ENCODE assay signal across 30 mouse cellular contexts in the genomic region with DNA sequence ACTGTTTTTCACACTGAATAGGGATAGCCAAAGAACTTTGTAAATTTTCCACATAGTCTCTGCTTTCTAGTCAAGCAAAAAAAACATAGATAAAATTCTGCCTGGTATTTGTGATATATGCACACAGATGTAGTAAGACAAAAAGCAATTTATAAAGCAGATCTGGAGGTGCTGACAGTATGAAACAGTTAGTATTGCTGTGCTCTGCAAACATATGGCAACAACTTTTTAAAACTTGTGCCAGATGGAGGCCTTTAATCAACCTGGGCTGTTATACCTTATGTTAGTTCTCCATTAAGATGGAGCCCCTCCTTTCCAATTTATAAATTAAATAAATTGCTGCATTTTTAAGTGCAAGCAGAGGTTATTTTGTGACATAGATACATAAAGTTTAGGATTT.
DNase-seq lines count a peak whose midpoint lies in the region; ATAC-seq and TF ChIP-seq lines count a peak whose summit lies in the region.
"Had no signal": no experiment of that assay in that cellular context is flagged by ENCODE, and none has a peak within 500 bp of the region (broad histone marks: within the 10 kb centered on the region; RNA-seq: fewer than 3 reads in every experiment).

No protein-coding gene starts in this region.

- H3K9ac ChIP-seq in forebrain, embryonic 14.5 days (ENCODE audit: low read length) = no peak overlapping the region
- H3K9ac ChIP-seq in forebrain, postnatal 0 days = no peak overlapping the region
- H3K9ac ChIP-seq: hindbrain, embryonic 12.5 days; limb, embryonic 13.5 days; liver, embryonic 12.5 days; liver, postnatal 0 days; midbrain, embryonic 15.5 days had no signal

- DNase-seq in forebrain, embryonic 14.5 days (ENCODE audit: low spot score) = peak; percentile 25
- DNase-seq in forebrain, postnatal 0 days = no peak
- peak; percentile 40 for DNase-seq in brain, embryonic 14.5 days (ENCODE audit: low read depth)
- DNase-seq in limb, embryonic 10.5 days (ENCODE audit: low spot score) = no peak
- DNase-seq in frontal cortex, adult 2 months (ENCODE audit: extremely low spot score in 1 of 2, low spot score in 1 of 2) = no peak
- DNase-seq in cerebellum, adult 8-10 months = no peak
- DNase-seq: adrenal gland, postnatal 10 days; cerebellum, adult 18-20 months; cerebellum, postnatal 14 days; gastrocnemius, postnatal 25 days; heart, adult 11 months; heart, postnatal 36 days; kidney, adult 8-10 months; kidney, postnatal 4 days; liver, postnatal 0 days; lung, postnatal 4 days; right cerebral cortex, postnatal 25 days; spleen, adult 18-20 months; thymus, postnatal 14 days had no signal

- no peaks in the 10 kb centered on the region for H3K4me1 ChIP-seq in forebrain, embryonic 14.5 days (ENCODE audit: control insufficient read depth, insufficient read depth, low read length)
- H3K4me1 ChIP-seq in forebrain, postnatal 0 days (ENCODE audit: insufficient read depth) = no peaks in the 10 kb centered on the region
- H3K4me1 ChIP-seq in limb, embryonic 10.5 days = peaks cover 34% of the 10 kb centered on the region
- H3K4me1 ChIP-seq: hindbrain, embryonic 12.5 days; liver, embryonic 12.5 days; megakaryocyte, embryonic 14.5 days; midbrain, embryonic 15.5 days had no signal

- H3K27me3 ChIP-seq in forebrain, embryonic 14.5 days (replicated peaks; ENCODE audit: control insufficient read depth, insufficient read depth, low read length) = no peaks in the 10 kb centered on the region
- no peaks in the 10 kb centered on the region for H3K27me3 ChIP-seq in forebrain, postnatal 0 days (ENCODE audit: insufficient read depth, low read length)
- no peaks in the 10 kb centered on the region for H3K27me3 ChIP-seq in limb, embryonic 10.5 days (ENCODE audit: low read depth, poor library complexity, severe bottlenecking)
- H3K27me3 ChIP-seq: CH12.LX; hindbrain, embryonic 12.5 days; limb, embryonic 13.5 days; liver, embryonic 12.5 days; megakaryocyte, embryonic 14.5 days; midbrain, embryonic 15.5 days had no signal

- peak; percentile 71 for ATAC-seq in forebrain, embryonic 14.5 days
- no peak for ATAC-seq in forebrain, postnatal 0 days
- ATAC-seq in megakaryocyte-erythroid progenitor cell, adult 5-6 weeks (replicated peaks; ENCODE audit: low FRiP score, low TSS enrichment, poor library complexity, severe bottlenecking) = no peak
- ATAC-seq: hindbrain, postnatal 0 days; intestine, embryonic 16.5 days; liver, embryonic 12.5 days; liver, postnatal 0 days; midbrain, embryonic 15.5 days had no signal

- H3K27ac ChIP-seq in forebrain, embryonic 14.5 days (ENCODE audit: low read depth, low read length) = no peak overlapping the region
- no peak overlapping the region for H3K27ac ChIP-seq in forebrain, postnatal 0 days (ENCODE audit: low read depth, low read length)
- peak overlapping the region; percentile 73; the same call in 1 of the 2 replicates for H3K27ac ChIP-seq in limb, embryonic 10.5 days
- H3K27ac ChIP-seq: hindbrain, embryonic 12.5 days; hindbrain, postnatal 0 days; kidney, postnatal 0 days; limb, embryonic 13.5 days; liver, embryonic 12.5 days; midbrain, embryonic 15.5 days had no signal

- TF ChIP-seq CTCF in forebrain, postnatal 0 days (IDR thresholded peaks at IDR 0.05; ENCODE audit: low read depth) = no peak
- TF ChIP-seq CTCF in brain, embryonic 14.5 days (IDR thresholded peaks at IDR 0.05; ENCODE audit: borderline replicate concordance, extremely low read depth, insufficient read depth, insufficient read length) = no peak

- H3K4me3 ChIP-seq in forebrain, embryonic 14.5 days (ENCODE audit: low read depth, low read length) = no peak overlapping the region
- H3K4me3 ChIP-seq in forebrain, postnatal 0 days (ENCODE audit: low read depth, low read length) = no peak overlapping the region
- no peak overlapping the region for H3K4me3 ChIP-seq in limb, embryonic 10.5 days
- H3K4me3 ChIP-seq: hindbrain, embryonic 12.5 days; limb, embryonic 13.5 days; liver, embryonic 12.5 days; megakaryocyte, embryonic 14.5 days; midbrain, embryonic 15.5 days had no signal

- H3K9me3 ChIP-seq in forebrain, embryonic 14.5 days (replicated peaks; ENCODE audit: control insufficient read depth, low read length) = no peaks in the 10 kb centered on the region
- no peaks in the 10 kb centered on the region for H3K9me3 ChIP-seq in forebrain, postnatal 0 days (ENCODE audit: low read length)
- no peaks in the 10 kb centered on the region; the same call in 1 of the 2 replicates for H3K9me3 ChIP-seq in limb, embryonic 10.5 days (replicated peaks)
- H3K9me3 ChIP-seq: hindbrain, embryonic 12.5 days; midbrain, embryonic 15.5 days had no signal

- H3K36me3 ChIP-seq in forebrain, embryonic 14.5 days (ENCODE audit: control insufficient read depth, insufficient read depth, low read length) = no peaks in the 10 kb centered on the region
- H3K36me3 ChIP-seq in forebrain, postnatal 0 days (ENCODE audit: insufficient read depth) = no peaks in the 10 kb centered on the region
- H3K36me3 ChIP-seq in limb, embryonic 10.5 days = peaks cover 5% of the 10 kb centered on the region; the same call in 1 of the 2 replicates
- H3K36me3 ChIP-seq: hindbrain, embryonic 12.5 days; limb, embryonic 13.5 days; liver, embryonic 12.5 days; midbrain, embryonic 15.5 days had no signal

- no peak for TF ChIP-seq POLR2A in brain, embryonic 14.5 days (IDR thresholded peaks at IDR 0.05; ENCODE audit: borderline replicate concordance, extremely low read depth, insufficient read depth, insufficient read length, poor library complexity, severe bottlenecking)

- no peak overlapping the region for H3K4me2 ChIP-seq in forebrain, embryonic 14.5 days (ENCODE audit: low read length)
- no peak overlapping the region for H3K4me2 ChIP-seq in forebrain, postnatal 0 days (ENCODE audit: low read depth)
- H3K4me2 ChIP-seq: heart, embryonic 11.5 days; hindbrain, embryonic 12.5 days; limb, embryonic 13.5 days; liver, embryonic 12.5 days; midbrain, embryonic 15.5 days had no signal

Comparison
In these comparisons a context has a peak if more than half of its experiments do, and no peak if none do; other contexts are left out.
1. DNase-seq: peak in forebrain, embryonic 14.5 days (single experiment) and brain, embryonic 14.5 days (single experiment); none in forebrain, postnatal 0 days (single experiment), limb, embryonic 10.5 days (single experiment), frontal cortex, adult 2 months (0 of 2) and cerebellum, adult 8-10 months (single experiment).